Mouse (Mus musculus): ENCODE results near the gene Gm10309. TPM values are rescaled to one million over a fixed set of nuclear protein-coding genes. Genes with fewer than 3 reads are reported as not detected.

The Gm10309 gene
- total RNA-seq, 2 experiments from 2014 or later = not detected

Other genes starting within 250 kb of the Gm10309 start
- gene Epas1, start 248.5 kb upstream of the Gm10309 start, total RNA-seq (2015) = 0.02 TPM in 1 of 2 replicates, not detected in the other
- not detected in 2 replicates for gene Epas1, start 248.5 kb upstream of the Gm10309 start, total RNA-seq (2017)

Measured in megakaryocyte progenitor cell, adult 5-6 weeks (primary cell).